Mouse (Mus musculus) gastrocnemius, postnatal 14 days (tissue): ENCODE results near the gene Olfr716. TPM values are rescaled to one million over a fixed set of nuclear protein-coding genes. Genes with fewer than 3 reads are reported as not detected.
"Not testable (repeated sequence)": the region's sequence is repeated elsewhere in the genome, so short reads cannot be mapped to it uniquely, and the experiment has no call there.

Source experiments
- DNase-seq: peaks from one replicate; pipeline ENCODE4 v3.0.0; 2021; ENCODE audit warnings: mixed read lengths
- intact Hi-C: fragments of 180-260 bp; cut with DNase I; formaldehyde crosslinking; loops from one replicate; pipeline ENCODE4 v1.15.1; 2025; ENCODE audit warnings: low total_unique reads
- long read RNA-seq, 2 experiments: library from polyadenylated mRNA; stranded (forward); transcript quantifications; one replicate each; pipeline ENCODE4 v2.0.0; 2021
- total RNA-seq, 2 experiments: library from RNA; stranded (reverse); gene quantifications; 2 replicates each; pipeline ENCODE4 v1.2.3; 2021

Gene Olfr716
- total RNA-seq: not detected
- long read RNA-seq, experiment 1: 0 reads
- long read RNA-seq, experiment 2: 0 reads

DNA sequence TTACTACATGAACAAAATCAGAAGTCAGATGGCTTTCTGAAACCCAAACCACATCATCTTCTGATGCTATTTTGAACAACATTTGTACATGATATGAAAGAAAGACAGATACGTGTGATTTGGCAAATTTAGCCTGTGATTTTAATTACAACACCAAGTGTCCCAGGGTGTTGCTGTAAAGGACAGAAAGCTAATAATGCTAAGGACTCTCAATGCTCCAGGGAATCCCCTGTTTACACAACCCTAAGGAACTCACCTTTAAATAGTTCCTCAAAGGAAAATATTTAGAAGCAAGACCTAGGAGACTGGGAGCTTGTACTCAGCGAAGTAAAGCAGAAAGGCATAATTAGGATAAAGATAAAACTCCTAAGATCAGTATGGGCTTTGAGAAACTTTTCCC is at the start of gene Olfr716:
Gene Olfr716, plus strand, starts transcription at position 301 of the 400 bp plus-strand sequence.
- intact Hi-C loops, DNase-seq: not testable (repeated sequence)

DNA sequence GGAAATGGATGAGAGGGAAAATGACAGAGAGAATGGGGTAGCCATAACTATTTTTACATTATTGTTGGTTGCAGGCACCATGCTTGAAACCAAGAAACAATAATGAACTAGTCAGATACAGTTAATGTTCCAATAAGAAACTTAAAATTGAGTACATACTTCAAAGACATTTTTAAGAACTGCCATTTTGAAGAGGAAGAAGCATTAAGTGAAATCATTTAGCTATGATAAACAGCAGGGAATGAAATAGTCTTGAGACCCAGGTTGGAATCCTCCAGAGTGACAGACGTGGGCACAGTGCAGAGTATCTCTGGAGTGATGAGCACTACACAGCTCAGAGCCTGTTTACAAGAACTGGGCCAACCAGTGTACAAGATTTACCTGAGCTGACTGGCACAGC is 45.2 kb upstream of the Olfr716 start, which contains the start of gene Olfr17:
Gene Olfr17, plus strand, starts transcription at position 301 of the 400 bp plus-strand sequence.
- no peak for DNase-seq
- intact Hi-C loops: no loop called here

DNA sequence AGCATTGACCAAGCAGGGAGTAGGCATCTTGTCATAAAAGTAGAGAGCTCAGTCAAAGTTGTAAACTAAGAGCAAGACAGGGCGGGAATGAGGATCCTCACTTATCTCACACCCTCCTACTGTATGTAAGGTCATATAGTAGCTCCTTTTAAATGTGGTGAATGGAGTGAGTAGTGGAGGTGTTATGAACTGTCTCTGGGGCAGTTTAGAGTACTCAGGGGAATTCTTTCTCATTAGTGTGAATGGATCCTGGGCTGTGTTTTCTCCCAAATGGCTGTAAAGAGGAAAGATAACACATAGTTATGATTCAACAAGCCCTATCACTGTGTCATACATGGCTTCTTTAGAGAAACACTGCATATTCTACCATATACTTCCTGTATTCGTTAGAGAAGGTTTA is 27.9 kb upstream of the Olfr716 start, which contains the start of gene Olfr715b:
Gene Olfr715b, minus strand, starts transcription at position 101 of the 400 bp plus-strand sequence.
- intact Hi-C loops, DNase-seq: not testable (repeated sequence)

DNA sequence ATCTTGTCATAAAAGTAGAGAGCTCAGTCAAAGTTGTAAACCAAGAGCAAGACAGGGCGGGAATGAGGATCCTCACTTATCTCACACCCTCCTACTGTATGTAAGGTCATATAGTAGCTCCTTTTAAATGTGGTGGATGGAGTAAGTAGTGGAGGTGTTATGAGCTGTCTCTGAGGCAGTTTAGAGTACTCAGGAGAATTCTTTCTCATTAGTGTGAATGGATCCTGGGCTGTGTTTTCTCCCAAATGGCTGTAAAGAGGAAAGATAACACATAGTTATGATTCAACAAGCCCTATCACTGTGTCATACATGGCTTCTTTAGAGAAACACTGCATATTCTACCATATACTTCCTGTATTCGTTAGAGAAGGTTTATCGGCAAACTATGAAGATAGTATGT is 7.1 kb upstream of the Olfr716 start, which contains the start of gene Olfr715:
Gene Olfr715, minus strand, starts transcription at position 101 of the 400 bp plus-strand sequence.
- intact Hi-C loops, DNase-seq: not testable (repeated sequence)

DNA sequence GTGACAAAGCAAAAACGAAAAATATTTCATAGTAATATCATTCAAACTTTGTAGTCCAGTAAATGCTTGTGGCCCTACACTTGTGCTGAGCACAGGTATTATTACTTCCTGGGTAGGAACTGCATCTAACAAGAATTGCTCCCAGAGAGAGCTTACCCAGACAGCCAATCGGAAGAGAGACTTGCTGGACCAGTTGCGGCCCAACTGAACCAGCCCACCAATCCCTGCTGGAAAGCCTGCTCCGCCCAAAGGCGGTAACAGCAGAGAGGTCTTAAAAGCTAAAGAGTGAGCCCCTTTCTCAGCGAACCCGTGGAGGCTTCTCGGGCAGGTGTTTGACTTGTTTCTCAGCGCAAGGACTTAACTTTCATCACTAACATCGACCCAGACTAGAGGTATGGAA is 28.6 kb downstream of the Olfr716 start, which contains the start of gene Nlrp14:
Gene Nlrp14, plus strand, starts transcription at position 301 of the 400 bp plus-strand sequence.
- intact Hi-C loops: no loop called here
- DNase-seq: no peak

DNA sequence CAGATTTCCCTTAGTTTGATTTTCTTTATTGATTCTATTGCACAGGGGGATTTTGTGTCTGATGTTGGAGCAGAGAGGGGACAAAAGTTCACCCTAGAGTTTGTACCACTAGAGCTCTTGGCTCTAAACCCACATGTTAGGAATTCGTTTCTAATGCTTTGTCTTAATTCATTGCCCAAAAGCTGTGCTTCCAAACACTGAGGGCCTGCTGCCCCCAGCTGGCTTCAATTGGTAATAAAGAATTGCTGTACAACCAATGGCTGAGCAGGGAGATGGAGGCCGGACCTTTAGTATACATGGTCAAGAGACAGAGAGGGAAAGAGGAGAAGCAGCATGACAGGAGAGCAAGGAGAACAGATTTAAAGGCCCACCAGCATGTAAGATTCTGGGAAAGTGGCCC is 42.3 kb downstream of the Olfr716 start:
- intact Hi-C loops: no loop called here
- no peak for DNase-seq

Other genes starting within 250 kb of the Olfr716 start
- gene Olfr707, start 237.1 kb upstream of the Olfr716 start, total RNA-seq: not detected
- gene Olfr1532-ps1, start 230.3 kb upstream of the Olfr716 start, total RNA-seq: not detected
- under 1 TPM in 1 of 2 experiments, not detected in 1; 0.04 TPM for gene Olfr709-ps1, start 206.1 kb upstream of the Olfr716 start, total RNA-seq
- gene Olfr710, start 190.0 kb upstream of the Olfr716 start, total RNA-seq: not detected
- not detected for gene Olfr6, start 174.4 kb upstream of the Olfr716 start, total RNA-seq
- not detected for gene Olfr711, start 162.9 kb upstream of the Olfr716 start, total RNA-seq
- gene Olfr2, start 132.3 kb upstream of the Olfr716 start, total RNA-seq: not detected
- gene Olfr713, start 107.2 kb upstream of the Olfr716 start, total RNA-seq: not detected
- gene Olfr714, start 67.3 kb upstream of the Olfr716 start, total RNA-seq: not detected
- gene Olfr17, start 45.1 kb upstream of the Olfr716 start, total RNA-seq: not detected
- not detected for gene Olfr715b, start 28.0 kb upstream of the Olfr716 start, total RNA-seq
- not detected for gene Olfr715, start 7.2 kb upstream of the Olfr716 start, total RNA-seq
- gene Nlrp14, start 28.7 kb downstream of the Olfr716 start, total RNA-seq: not detected
- gene Rbmxl2, start 71.1 kb downstream of the Olfr716 start, total RNA-seq: not detected
- under 1 TPM; 0.53 to 0.68 TPM for gene Syt9, start 232.4 kb downstream of the Olfr716 start, total RNA-seq